Mouse (Mus musculus) heart, embryonic 13.5 days (tissue): ENCODE results near the gene Ip6k1. TPM values are rescaled to one million over a fixed set of nuclear protein-coding genes. Genes with fewer than 3 reads are reported as not detected.
A peak's percentile ranks its signal among the peaks of the same experiment; 100 is the strongest.

Experiments
- ATAC-seq: fragments of 200-750 bp; cut with Nextera tagmentation; 2 replicates; pipeline ENCODE4 v1.8.0; 2017; ENCODE audit warnings: moderate TSS enrichment; ENCODE audit not compliant: insufficient number of reproducible peaks, low FRiP score, low TSS enrichment; ENCODE audit errors: extremely low read depth
- H3K27ac ChIP-seq: fragments of 300-500 bp; sonication (generic); replicated peaks from 2 replicates; pipeline ENCODE4 v1.5.1; 2015; ENCODE audit warnings: moderate library complexity, mild to moderate bottlenecking, inconsistent platforms
- H3K27me3 ChIP-seq: fragments of 300-500 bp; sonication (generic); replicated peaks from 2 replicates; pipeline ENCODE4 v1.6.1; 2015; ENCODE audit warnings: mild to moderate bottlenecking, inconsistent platforms
- H3K36me3 ChIP-seq: fragments of 300-500 bp; sonication (generic); 2 replicates; pipeline ENCODE4 v1.6.1; 2015; ENCODE audit warnings: mild to moderate bottlenecking, inconsistent platforms
- H3K4me1 ChIP-seq: fragments of 300-500 bp; sonication (generic); 2 replicates; pipeline ENCODE4 v1.6.1; 2015; ENCODE audit warnings: inconsistent platforms
- H3K4me2 ChIP-seq: fragments of 300-500 bp; sonication (generic); 2 replicates; pipeline ENCODE4 v1.6.1; 2015; ENCODE audit warnings: inconsistent platforms, mild to moderate bottlenecking, moderate library complexity
- H3K4me3 ChIP-seq: fragments of 300-500 bp; sonication (generic); 2 replicates; pipeline ENCODE4 v1.5.1; 2015; ENCODE audit warnings: moderate library complexity, mild to moderate bottlenecking, inconsistent platforms
- H3K9ac ChIP-seq: fragments of 300-500 bp; sonication (generic); 2 replicates; pipeline ENCODE4 v1.6.1; 2015; ENCODE audit warnings: inconsistent platforms, mild to moderate bottlenecking, moderate library complexity
- H3K9me3 ChIP-seq: fragments of 300-500 bp; sonication (generic); 2 replicates; pipeline ENCODE4 v1.6.1; 2016; ENCODE audit warnings: inconsistent platforms
- WGBS: fragments of 180-500 bp; shearing (Covaris S2); methylation state at CpG from one replicate; pipeline ENCODE4 v1.1.7; 2015; ENCODE audit warnings: mixed read lengths; 5-methylcytosine and 5-hydroxymethylcytosine counted together
- polyA plus RNA-seq: library from polyadenylated mRNA; unstranded; fragments of >200 nt; fragmentation: Nextera tagmentation; extraction: Ambion mirVana; gene quantifications from 2 replicates; pipeline ENCODE4 v1.2.1, GENCODE M21; 2015

Gene Ip6k1
- polyA plus RNA-seq, 1 experiment from 2014 or later = 37.0 TPM

GRCm38 (mm10) chr9:107983421-107983890, 18.8 kb upstream of the Ip6k1 start:
- H3K4me1 ChIP-seq = peaks cover 69% of the 10 kb centered on the region
- H3K4me2 ChIP-seq = peak overlapping the region; percentile 91
- H3K9me3 ChIP-seq = no peaks in the 10 kb centered on the region
- peak overlapping the region; percentile 79 for H3K4me3 ChIP-seq
- 6% methylated on average over 4 of the region's 4 CpGs for WGBS
- H3K9ac ChIP-seq = peak overlapping the region; percentile 92
- peaks cover 33% of the 10 kb centered on the region for H3K36me3 ChIP-seq
- peak; percentile 29; the same call in 1 of the 2 replicates for ATAC-seq
- peak overlapping the region; percentile 100 for H3K27ac ChIP-seq
- H3K27me3 ChIP-seq = no peaks in the 10 kb centered on the region

GRCm38 (mm10) chr9:107984052-107984753, 18.1 kb upstream of the Ip6k1 start:
- Histone ChIP-seq H3K27me3 (no peaks in the 10 kb centered on the region), H3K36me3 (peaks cover 26% of the 10 kb centered on the region), H3K9ac (peak overlapping the region; percentile 92), H3K9me3 (no peaks in the 10 kb centered on the region), H3K4me3 (peak overlapping the region; percentile 79), H3K4me1 (peaks cover 68% of the 10 kb centered on the region), H3K27ac (peak overlapping the region; percentile 100), H3K4me2 (peak overlapping the region; percentile 91)
- 42% methylated on average over 19 of the region's 19 CpGs for WGBS
- ATAC-seq = no peak

GRCm38 (mm10) chr9:107984754-107985055, 17.6 kb upstream of the Ip6k1 start:
- H3K4me3 ChIP-seq = peak overlapping the region; percentile 79
- peak overlapping the region; percentile 100 for H3K27ac ChIP-seq
- peak overlapping the region; percentile 91 for H3K4me2 ChIP-seq
- H3K9ac ChIP-seq = peak overlapping the region; percentile 92
- no peaks in the 10 kb centered on the region for H3K9me3 ChIP-seq
- no peak for ATAC-seq
- peaks cover 67% of the 10 kb centered on the region for H3K4me1 ChIP-seq
- 40% methylated on average over 9 of the region's 9 CpGs for WGBS
- peaks cover 21% of the 10 kb centered on the region for H3K36me3 ChIP-seq
- no peaks in the 10 kb centered on the region for H3K27me3 ChIP-seq

GRCm38 (mm10) chr9:107985131-107986119, 16.9 kb upstream of the Ip6k1 start, which contains the start of gene Inka1:
TSS of gene Inka1 (minus strand) at chr9:107985879.
- Histone ChIP-seq H3K4me2 (peak within 1 kb of the TSS; percentile 91), H3K4me3 (peak within 1 kb of the TSS; percentile 79), H3K27ac (peak within 1 kb of the TSS; percentile 100), H3K36me3 (peaks cover 13% of the 10 kb centered on the region), H3K9ac (peak within 1 kb of the TSS; percentile 92), H3K9me3 (no peaks in the 10 kb centered on the region), H3K4me1 (peaks cover 60% of the 10 kb centered on the region), H3K27me3 (no peaks in the 10 kb centered on the region)
- WGBS = under 1% methylated on average over 58 of the region's 58 CpGs
- peak; percentile 72 for ATAC-seq

- peak overlapping the region; percentile 92 for H3K9ac ChIP-seq
- WGBS = 4% methylated on average over 18 of the region's 18 CpGs
- H3K4me2 ChIP-seq = peak overlapping the region; percentile 91
- peaks cover 6% of the 10 kb centered on the region for H3K36me3 ChIP-seq
- peak overlapping the region; percentile 100 for H3K27ac ChIP-seq
- no peaks in the 10 kb centered on the region for H3K27me3 ChIP-seq
- peak overlapping the region; percentile 79 for H3K4me3 ChIP-seq
- H3K4me1 ChIP-seq = peaks cover 51% of the 10 kb centered on the region
- no peaks in the 10 kb centered on the region for H3K9me3 ChIP-seq
- no peak for ATAC-seq
Observed at GRCm38 (mm10) chr9:107986376-107986775, 15.9 kb upstream of the Ip6k1 start.

- 54% methylated on average over 3 of the region's 3 CpGs for WGBS
- no peak for ATAC-seq
- peaks cover 35% of the 10 kb centered on the region for H3K4me1 ChIP-seq
- no peak overlapping the region for H3K4me2 ChIP-seq
- no peaks in the 10 kb centered on the region for H3K27me3 ChIP-seq
- peaks cover 6% of the 10 kb centered on the region for H3K36me3 ChIP-seq
- H3K27ac ChIP-seq = no peak overlapping the region
- no peak overlapping the region for H3K4me3 ChIP-seq
- H3K9ac ChIP-seq = no peak overlapping the region
- no peaks in the 10 kb centered on the region for H3K9me3 ChIP-seq
Observed at GRCm38 (mm10) chr9:107987950-107988349, 14.4 kb upstream of the Ip6k1 start.

- Histone ChIP-seq H3K4me3 (no peak within 1 kb of the TSS), H3K9me3 (no peaks in the 10 kb centered on the region), H3K27ac (no peak within 1 kb of the TSS), H3K4me2 (no peak within 1 kb of the TSS), H3K9ac (no peak within 1 kb of the TSS), H3K4me1 (peaks cover 17% of the 10 kb centered on the region), H3K27me3 (no peaks in the 10 kb centered on the region), H3K36me3 (no peaks in the 10 kb centered on the region)
- no peak for ATAC-seq
- WGBS = 61% methylated on average over 2 of the region's 2 CpGs
Observed at GRCm38 (mm10) chr9:107992197-107992596, 10.1 kb upstream of the Ip6k1 start, which contains the start of gene Cdhr4. TSS of gene Cdhr4 (plus strand) at chr9:107992497.

GRCm38 (mm10) chr9:107993013-107993412, 9.3 kb upstream of the Ip6k1 start:
- H3K4me1 ChIP-seq = peaks cover 14% of the 10 kb centered on the region
- no peak for ATAC-seq
- H3K27ac ChIP-seq = no peak overlapping the region
- 80% methylated on average over 11 of the region's 11 CpGs for WGBS
- no peaks in the 10 kb centered on the region for H3K27me3 ChIP-seq
- no peaks in the 10 kb centered on the region for H3K9me3 ChIP-seq
- H3K4me3 ChIP-seq = no peak overlapping the region
- H3K36me3 ChIP-seq = no peaks in the 10 kb centered on the region
- H3K4me2 ChIP-seq = no peak overlapping the region
- H3K9ac ChIP-seq = no peak overlapping the region

GRCm38 (mm10) chr9:107994464-107994863, 7.8 kb upstream of the Ip6k1 start:
- no peaks in the 10 kb centered on the region for H3K36me3 ChIP-seq
- no peaks in the 10 kb centered on the region for H3K27me3 ChIP-seq
- no peak overlapping the region for H3K4me2 ChIP-seq
- H3K4me3 ChIP-seq = no peak overlapping the region
- peak overlapping the region; percentile 40; the same call in 1 of the 2 replicates for H3K27ac ChIP-seq
- 23% methylated on average over 2 of the region's 2 CpGs for WGBS
- no peaks in the 10 kb centered on the region for H3K9me3 ChIP-seq
- ATAC-seq = no peak
- H3K4me1 ChIP-seq = peaks cover 14% of the 10 kb centered on the region
- H3K9ac ChIP-seq = peak overlapping the region; percentile 40

- H3K27me3 ChIP-seq = no peaks in the 10 kb centered on the region
- H3K36me3 ChIP-seq = no peaks in the 10 kb centered on the region
- H3K4me2 ChIP-seq = no peak overlapping the region
- no peak for ATAC-seq
- no peak overlapping the region for H3K9ac ChIP-seq
- no peaks in the 10 kb centered on the region for H3K9me3 ChIP-seq
- WGBS = 92% methylated on average over 21 of the region's 21 CpGs
- H3K4me3 ChIP-seq = no peak overlapping the region
- H3K27ac ChIP-seq = no peak overlapping the region
- H3K4me1 ChIP-seq = peaks cover 14% of the 10 kb centered on the region
Observed at GRCm38 (mm10) chr9:107995513-107995912, 6.8 kb upstream of the Ip6k1 start.

GRCm38 (mm10) chr9:107996049-107996448, 6.3 kb upstream of the Ip6k1 start, which contains the start of gene Gm20662:
TSS of gene Gm20662 (plus strand) at chr9:107996349.
- Histone ChIP-seq H3K4me1 (peaks cover 14% of the 10 kb centered on the region), H3K27me3 (no peaks in the 10 kb centered on the region), H3K27ac (peak within 1 kb of the TSS; percentile 40; the same call in 1 of the 2 replicates), H3K36me3 (no peaks in the 10 kb centered on the region), H3K4me2 (no peak within 1 kb of the TSS), H3K4me3 (no peak within 1 kb of the TSS), H3K9me3 (no peaks in the 10 kb centered on the region), H3K9ac (no peak within 1 kb of the TSS)
- 73% methylated on average over 5 of the region's 5 CpGs for WGBS
- no peak for ATAC-seq
